Mouse (Mus musculus) liver, embryonic 12.5 days (tissue): ENCODE measurements around the gene Nol4l. TPM values are rescaled to one million over a fixed set of nuclear protein-coding genes. Genes with fewer than 3 reads are reported as not detected.

Source experiments
- ATAC-seq: fragments of 200-750 bp; cut with Nextera tagmentation; 2 replicates; pipeline ENCODE4 v1.8.0; 2017; ENCODE audit warnings: moderate number of reproducible peaks, mild to moderate bottlenecking, moderate library complexity
- H3K27ac ChIP-seq: fragments of 300-500 bp; sonication (generic); 2 replicates; pipeline ENCODE4 v1.5.1; 2016; ENCODE audit warnings: mild to moderate bottlenecking
- H3K27me3 ChIP-seq: fragments of 300-500 bp; sonication (generic); replicated peaks from 2 replicates; pipeline ENCODE4 v1.6.1; 2016; ENCODE audit warnings: mild to moderate bottlenecking, moderate library complexity
- H3K36me3 ChIP-seq: fragments of 300-500 bp; sonication (generic); 2 replicates; pipeline ENCODE4 v1.6.1; 2016; ENCODE audit warnings: mild to moderate bottlenecking, moderate library complexity
- H3K4me1 ChIP-seq: fragments of 300-500 bp; sonication (generic); 2 replicates; pipeline ENCODE4 v1.6.1; 2016
- H3K4me2 ChIP-seq: fragments of 300-500 bp; sonication (generic); 2 replicates; pipeline ENCODE4 v1.6.1; 2016; ENCODE audit warnings: mild to moderate bottlenecking, moderate library complexity
- H3K4me3 ChIP-seq: fragments of 300-500 bp; sonication (generic); 2 replicates; pipeline ENCODE4 v1.5.1; 2016; ENCODE audit warnings: mild to moderate bottlenecking, moderate library complexity
- H3K9ac ChIP-seq: fragments of 300-500 bp; sonication (generic); 2 replicates; pipeline ENCODE4 v1.6.1; 2016; ENCODE audit warnings: mild to moderate bottlenecking, moderate library complexity
- H3K9me3 ChIP-seq: fragments of 300-500 bp; sonication (generic); replicated peaks from 2 replicates; pipeline ENCODE4 v1.6.1; 2016; ENCODE audit warnings: mild to moderate bottlenecking, moderate library complexity
- WGBS: fragments of 180-500 bp; shearing (Covaris S2); methylation state at CpG from one replicate; pipeline ENCODE4 v1.1.7; 2016; ENCODE audit not compliant: insufficient replicate concordance; 5-methylcytosine and 5-hydroxymethylcytosine counted together
- polyA plus RNA-seq: library from polyadenylated mRNA; unstranded; fragments of >200 nt; fragmentation: Nextera tagmentation; extraction: Ambion mirVana; gene quantifications from 2 replicates; pipeline ENCODE4 v1.2.1, GENCODE M21; 2016

Nol4l gene
- polyA plus RNA-seq, 1 experiment from 2014 or later, result 9.3 TPM

GRCm38 (mm10) chr2:153436641-153437305, 93.0 kb downstream of the Nol4l start:
- ATAC-seq, result peak; percentile 16; the same call in 1 of the 2 replicates
- H3K4me3 ChIP-seq, result no peak overlapping the region

GRCm38 (mm10) chr2:153434880-153435831, 94.6 kb downstream of the Nol4l start:
- Histone ChIP-seq H3K4me3 (no peak overlapping the region), H3K36me3 (peaks cover 71% of the 10 kb centered on the region), H3K9ac (no peak overlapping the region), H3K27ac (peak overlapping the region; percentile 43), H3K9me3 (no peaks in the 10 kb centered on the region), H3K4me2 (0 out of 2 replicates have a peak overlapping the region, but pooled peaks have one; percentile 9), H3K27me3 (no peaks in the 10 kb centered on the region), H3K4me1 (peaks cover 91% of the 10 kb centered on the region)
- WGBS, result 68% methylated on average over 9 of the region's 9 CpGs
- no peak for ATAC-seq

More at GRCm38 (mm10) chr2:153436641-153437305, 93.0 kb downstream of the Nol4l start:
- H3K27me3 ChIP-seq, result no peaks in the 10 kb centered on the region
- H3K36me3 ChIP-seq, result peaks cover 55% of the 10 kb centered on the region
- 52% methylated on average over 6 of the region's 6 CpGs for WGBS
- H3K4me1 ChIP-seq, result peaks cover 93% of the 10 kb centered on the region
- H3K9ac ChIP-seq, result no peak overlapping the region
- H3K4me2 ChIP-seq, result peak overlapping the region; percentile 7; the same call in 1 of the 2 replicates
- no peaks in the 10 kb centered on the region for H3K9me3 ChIP-seq
- H3K27ac ChIP-seq, result peak overlapping the region; percentile 43

- H3K4me2 ChIP-seq, result no peak overlapping the region
- no peak for ATAC-seq
- H3K4me3 ChIP-seq, result no peak overlapping the region
- 69% methylated on average over 3 of the region's 3 CpGs for WGBS
- no peaks in the 10 kb centered on the region for H3K9me3 ChIP-seq
- H3K36me3 ChIP-seq, result peaks cover 84% of the 10 kb centered on the region
- H3K9ac ChIP-seq, result no peak overlapping the region
- no peaks in the 10 kb centered on the region for H3K27me3 ChIP-seq
- H3K4me1 ChIP-seq, result peaks cover 96% of the 10 kb centered on the region
- no peak overlapping the region for H3K27ac ChIP-seq
These were observed 95.9 kb downstream of the Nol4l start for GRCm38 (mm10) chr2:153433859-153434258.

GRCm38 (mm10) chr2:153432492-153432891, 97.3 kb downstream of the Nol4l start:
- no peak overlapping the region for H3K9ac ChIP-seq
- ATAC-seq, result no peak
- H3K27me3 ChIP-seq, result no peaks in the 10 kb centered on the region
- WGBS, result 54% methylated on average over 7 of the region's 7 CpGs
- H3K36me3 ChIP-seq, result peaks cover 91% of the 10 kb centered on the region
- no peak overlapping the region for H3K4me3 ChIP-seq
- H3K4me1 ChIP-seq, result peaks cover 96% of the 10 kb centered on the region
- peak overlapping the region; percentile 47 for H3K27ac ChIP-seq
- H3K9me3 ChIP-seq, result no peaks in the 10 kb centered on the region
- no peak overlapping the region for H3K4me2 ChIP-seq

- H3K4me2 ChIP-seq, result no peak overlapping the region
- 93% methylated on average over 1 of the region's 1 CpGs for WGBS
- no peak overlapping the region for H3K27ac ChIP-seq
- no peak for ATAC-seq
- H3K9ac ChIP-seq, result no peak overlapping the region
- H3K4me3 ChIP-seq, result no peak overlapping the region
- peaks cover 96% of the 10 kb centered on the region for H3K4me1 ChIP-seq
- H3K36me3 ChIP-seq, result peaks cover 88% of the 10 kb centered on the region
- H3K27me3 ChIP-seq, result no peaks in the 10 kb centered on the region
- H3K9me3 ChIP-seq, result no peaks in the 10 kb centered on the region
These were observed 99.2 kb downstream of the Nol4l start for GRCm38 (mm10) chr2:153430571-153430970.

GRCm38 (mm10) chr2:153428485-153428884, 101.3 kb downstream of the Nol4l start:
- WGBS, result 63% methylated on average over 2 of the region's 2 CpGs
- peaks cover 89% of the 10 kb centered on the region for H3K36me3 ChIP-seq

GRCm38 (mm10) chr2:153426931-153427330, 102.8 kb downstream of the Nol4l start:
- peak overlapping the region; percentile 13 for H3K4me2 ChIP-seq
- H3K4me3 ChIP-seq, result no peak overlapping the region
- H3K27me3 ChIP-seq, result no peaks in the 10 kb centered on the region
- no peaks in the 10 kb centered on the region for H3K9me3 ChIP-seq
- 8% methylated on average over 2 of the region's 2 CpGs for WGBS
- H3K36me3 ChIP-seq, result peaks cover 89% of the 10 kb centered on the region
- peaks cover 90% of the 10 kb centered on the region for H3K4me1 ChIP-seq
- H3K27ac ChIP-seq, result peak overlapping the region; percentile 46; the same call in 1 of the 2 replicates
- ATAC-seq, result peak; percentile 65
- 0 out of 2 replicates have a peak overlapping the region, but pooled peaks have one; percentile 1 for H3K9ac ChIP-seq

More at GRCm38 (mm10) chr2:153428485-153428884, 101.3 kb downstream of the Nol4l start:
- Histone ChIP-seq H3K4me3 (no peak overlapping the region), H3K9ac (no peak overlapping the region), H3K4me1 (peaks cover 94% of the 10 kb centered on the region), H3K27ac (peak overlapping the region; percentile 46; the same call in 1 of the 2 replicates), H3K27me3 (no peaks in the 10 kb centered on the region), H3K4me2 (no peak overlapping the region), H3K9me3 (no peaks in the 10 kb centered on the region)
- no peak for ATAC-seq

GRCm38 (mm10) chr2:153425998-153426670, 103.6 kb downstream of the Nol4l start:
- no peak overlapping the region for H3K4me2 ChIP-seq
- H3K9me3 ChIP-seq, result no peaks in the 10 kb centered on the region
- no peaks in the 10 kb centered on the region for H3K27me3 ChIP-seq
- ATAC-seq, result no peak
- 82% methylated on average over 9 of the region's 9 CpGs for WGBS
- H3K27ac ChIP-seq, result peak overlapping the region; percentile 56; the same call in 1 of the 2 replicates
- H3K36me3 ChIP-seq, result peaks cover 84% of the 10 kb centered on the region
- H3K4me1 ChIP-seq, result peaks cover 82% of the 10 kb centered on the region
- H3K4me3 ChIP-seq, result no peak overlapping the region
- no peak overlapping the region for H3K9ac ChIP-seq

GRCm38 (mm10) chr2:153425124-153425844, 104.5 kb downstream of the Nol4l start:
- Histone ChIP-seq H3K4me3 (no peak overlapping the region), H3K4me2 (no peak overlapping the region), H3K9me3 (no peaks in the 10 kb centered on the region), H3K27ac (peak overlapping the region; percentile 46; the same call in 1 of the 2 replicates), H3K9ac (peak overlapping the region; percentile 5; the same call in 1 of the 2 replicates), H3K36me3 (peaks cover 84% of the 10 kb centered on the region), H3K4me1 (peaks cover 76% of the 10 kb centered on the region), H3K27me3 (no peaks in the 10 kb centered on the region)
- 71% methylated on average over 4 of the region's 4 CpGs for WGBS
- no peak; the same call in 1 of the 2 replicates for ATAC-seq

GRCm38 (mm10) chr2:153424557-153424956, 105.2 kb downstream of the Nol4l start:
- H3K27me3 ChIP-seq, result no peaks in the 10 kb centered on the region
- peaks cover 84% of the 10 kb centered on the region for H3K36me3 ChIP-seq
- H3K9ac ChIP-seq, result no peak overlapping the region
- H3K9me3 ChIP-seq, result no peaks in the 10 kb centered on the region
- no peak for ATAC-seq
- no peak overlapping the region for H3K4me3 ChIP-seq
- H3K27ac ChIP-seq, result peak overlapping the region; percentile 46; the same call in 1 of the 2 replicates
- WGBS, result 71% methylated on average over 8 of the region's 8 CpGs
- peaks cover 69% of the 10 kb centered on the region for H3K4me1 ChIP-seq
- H3K4me2 ChIP-seq, result no peak overlapping the region

- peaks cover 84% of the 10 kb centered on the region for H3K36me3 ChIP-seq
- 77% methylated on average over 3 of the region's 3 CpGs for WGBS
- H3K4me2 ChIP-seq, result no peak overlapping the region
- H3K27ac ChIP-seq, result no peak overlapping the region
- no peak for ATAC-seq
- no peaks in the 10 kb centered on the region for H3K9me3 ChIP-seq
- H3K4me1 ChIP-seq, result peaks cover 54% of the 10 kb centered on the region
- H3K27me3 ChIP-seq, result no peaks in the 10 kb centered on the region
- no peak overlapping the region for H3K9ac ChIP-seq
- H3K4me3 ChIP-seq, result no peak overlapping the region
These were observed 106.7 kb downstream of the Nol4l start for GRCm38 (mm10) chr2:153423113-153423512.
